Mouse (Mus musculus) midbrain, embryonic 15.5 days (tissue): ENCODE results near the gene Ube2l3. TPM values are rescaled to one million over a fixed set of nuclear protein-coding genes. Genes with fewer than 3 reads are reported as not detected.
A peak's percentile ranks its signal among the peaks of the same experiment; 100 is the strongest.

Experiments used
- microRNA counts: library from miRNA; unstranded; fragments of <30 nt; microRNA quantifications from one replicate; lab custom pipeline; 2016
- microRNA-seq: library from miRNA; unstranded; fragments of <30 nt; microRNA quantifications from one replicate; pipeline ENCODE4, GENCODE M21; 2016
- polyA plus RNA-seq: library from polyadenylated mRNA; unstranded; fragments of >200 nt; fragmentation: Nextera tagmentation; extraction: Ambion mirVana; gene quantifications from 2 replicates; pipeline ENCODE4 v1.2.1, GENCODE M21; 2015

Ube2l3 gene
- polyA plus RNA-seq, 1 experiment from 2014 or later: 275 TPM

MicroRNAs encoded within 50 kb of the gene (microRNA counts, 519-probe panel; counts per million panel counts)
- microRNA mmu-miR-130b (lab: Ali Mortazavi, UCI) (3,686 counts per million, percentile 84 among the panel's probes with 10 or more counts), microRNA mmu-miR-301b (lab: Ali Mortazavi, UCI) (2,981 counts per million, percentile 67 among the panel's probes with 10 or more counts)

Small RNAs within 50 kb of the gene (microRNA-seq; reads per million reads assigned to microRNA genes)
- gene Mir130b: 6,299 reads per million, percentile 93 among the genes with 10 or more reads in this experiment
- 159 reads per million, percentile 59 among the genes with 10 or more reads in this experiment for gene Mir301b

Other genes with a start within 250 kb of the Ube2l3 start
- 180 and 182 TPM in 2 replicates for gene Mapk1, start 219.3 kb downstream of the Ube2l3 start, polyA plus RNA-seq
- 167 and 172 TPM in 2 replicates for gene Ypel1, start 133.0 kb downstream of the Ube2l3 start, polyA plus RNA-seq
- 146 and 156 TPM in 2 replicates for gene Ppil2, start 91.4 kb downstream of the Ube2l3 start, polyA plus RNA-seq
- gene 2610318N02Rik, start 77.5 kb downstream of the Ube2l3 start, polyA plus RNA-seq: 15.2 and 15.6 TPM in 2 replicates
- 29.8 and 32.7 TPM in 2 replicates for gene Sdf2l1, start 70.3 kb downstream of the Ube2l3 start, polyA plus RNA-seq
- gene Ydjc, start 58.0 kb downstream of the Ube2l3 start, polyA plus RNA-seq: 37.3 and 43.7 TPM in 2 replicates
- 2.9 and 3.7 TPM in 2 replicates for gene Ccdc116, start 55.4 kb downstream of the Ube2l3 start, polyA plus RNA-seq
- gene Rimbp3, start 6.0 kb upstream of the Ube2l3 start, polyA plus RNA-seq: 2.6 and 3.3 TPM in 2 replicates
- 11.1 and 11.6 TPM in 2 replicates for gene Hic2, start 30.9 kb upstream of the Ube2l3 start, polyA plus RNA-seq
- gene Tmem191c, start 73.4 kb upstream of the Ube2l3 start, polyA plus RNA-seq: 63.2 and 67.6 TPM in 2 replicates
- gene Serpind1, start 128.7 kb upstream of the Ube2l3 start, polyA plus RNA-seq: 5.8 and 6.0 TPM in 2 replicates
- 24.5 and 25.1 TPM in 2 replicates for gene Snap29, start 203.3 kb upstream of the Ube2l3 start, polyA plus RNA-seq
- 68.4 and 77.8 TPM in 2 replicates for gene Pi4ka, start 203.7 kb upstream of the Ube2l3 start, polyA plus RNA-seq
- 83.2 and 89.6 TPM in 2 replicates for gene Crkl, start 249.3 kb upstream of the Ube2l3 start, polyA plus RNA-seq